ENCODE assay signal across 9 mouse cellular contexts in genomic region chr16:96230411-96230810, GRCm38 (mm10). TPM values are rescaled to one million over a fixed set of nuclear protein-coding genes. Genes with fewer than 3 reads are reported as not detected.
DNase-seq lines count a peak whose midpoint lies in the region; ATAC-seq and TF ChIP-seq lines count a peak whose summit lies in the region.
"Had no signal": no experiment of that assay in that cellular context is flagged by ENCODE, and none has a peak within 500 bp of the region (broad histone marks: within the 10 kb centered on the region; RNA-seq: fewer than 3 reads in every experiment).

No protein-coding gene starts in this region.

- intact Hi-C loops in heart, adult 2 months (cut with DNase I) = loop anchor here (1.0 kb wide), 1 partner anchor 111 kb away; no protein-coding TSS in a partner anchor

- H3K27ac ChIP-seq in heart, adult 2 months = no peak overlapping the region
- H3K27ac ChIP-seq in limb, embryonic 11.5 days (replicated peaks; ENCODE audit: low read depth, low read length) = no peak overlapping the region
- H3K27ac ChIP-seq: stomach, embryonic 15.5 days had no signal

- H3K9ac ChIP-seq in heart, adult 2 months (ENCODE audit: low read depth, low read length) = no peak overlapping the region
- H3K9ac ChIP-seq in limb, embryonic 11.5 days (ENCODE audit: low read length) = no peak overlapping the region
- H3K9ac ChIP-seq: stomach, embryonic 15.5 days had no signal

- no peak overlapping the region for H3K4me2 ChIP-seq in limb, embryonic 11.5 days (ENCODE audit: low read depth, severe bottlenecking)
- H3K4me2 ChIP-seq: stomach, embryonic 15.5 days had no signal

- H3K4me3 ChIP-seq in heart, adult 2 months = no peak overlapping the region
- H3K4me3 ChIP-seq in limb, embryonic 11.5 days (ENCODE audit: low read depth, low read length) = no peak overlapping the region
- H3K4me3 ChIP-seq: stomach, embryonic 15.5 days had no signal

- H3K4me1 ChIP-seq in heart, adult 2 months (ENCODE audit: control insufficient read depth, insufficient read depth, low read length) = no peaks in the 10 kb centered on the region
- H3K4me1 ChIP-seq in limb, embryonic 11.5 days (ENCODE audit: control insufficient read depth, insufficient read depth, low read length) = no peaks in the 10 kb centered on the region
- H3K4me1 ChIP-seq: stomach, embryonic 15.5 days had no signal

- no peak for TF ChIP-seq POLR2A in heart, adult 2 months (IDR thresholded peaks at IDR 0.05; ENCODE audit: insufficient read depth, low read depth, low read length)

- TF ChIP-seq EP300 in heart, adult 2 months (IDR thresholded peaks at IDR 0.05; ENCODE audit: insufficient read depth, low read depth, low read length) = no peak

- peak; percentile 90 for TF ChIP-seq CTCF in heart, adult 2 months (IDR thresholded peaks at IDR 0.05)

- peak; percentile 69 for DNase-seq in A20 (ENCODE audit: low read depth, low spot score)
- peak; percentile 57 for DNase-seq in adrenal gland, adult 8-10 months
- DNase-seq in embryo, embryonic 11 days = peak; percentile 88
- DNase-seq in heart, adult 2 months = peak; percentile 52 to 60
- peak; percentile 87 for DNase-seq in kidney, adult 9 months
- peak; percentile 84 for DNase-seq in limb, embryonic 11.5 days (ENCODE audit: low spot score)
- DNase-seq in natural killer cell, adult 2 months (ENCODE audit: low spot score in 2 of 2) = peak; percentile 58 to 68
- DNase-seq in splenic B cell, adult 2 months (ENCODE audit: low read depth, low spot score) = peak; percentile 74

- no peaks in the 10 kb centered on the region for H3K79me2 ChIP-seq in heart, adult 2 months (replicated peaks; ENCODE audit: control insufficient read depth, insufficient read depth, low read length)

- no peaks in the 10 kb centered on the region; the same call in 1 of the 2 replicates for H3K36me3 ChIP-seq in heart, adult 2 months (ENCODE audit: control insufficient read depth, insufficient read depth, low read length)
- H3K36me3 ChIP-seq in limb, embryonic 11.5 days (ENCODE audit: control insufficient read depth, insufficient read depth, low read length) = no peaks in the 10 kb centered on the region
- no peaks in the 10 kb centered on the region for H3K36me3 ChIP-seq in splenic B cell, adult 2 months (ENCODE audit: control insufficient read depth, insufficient read depth, low read length, poor library complexity, severe bottlenecking)
- H3K36me3 ChIP-seq: stomach, embryonic 15.5 days had no signal

- H3K9me3 ChIP-seq in limb, embryonic 11.5 days (ENCODE audit: control insufficient read depth, low read length) = no peaks in the 10 kb centered on the region
- H3K9me3 ChIP-seq: stomach, embryonic 15.5 days had no signal

- no peak; the same call in 1 of the 2 replicates for ATAC-seq in limb, embryonic 11.5 days (ENCODE audit: insufficient number of reproducible peaks, low FRiP score, low TSS enrichment, low read depth)

- WGBS in heart, adult 2 months = 30% methylated on average over 11 of the region's 11 CpGs
- WGBS in limb, embryonic 11.5 days = 35% methylated on average over 11 of the region's 11 CpGs

- H3K27me3 ChIP-seq in heart, adult 2 months (ENCODE audit: control insufficient read depth, insufficient read depth, low read length) = no peaks in the 10 kb centered on the region
- H3K27me3 ChIP-seq in limb, embryonic 11.5 days (ENCODE audit: control insufficient read depth, insufficient read depth, low read length) = no peaks in the 10 kb centered on the region
- H3K27me3 ChIP-seq in splenic B cell, adult 2 months (ENCODE audit: control insufficient read depth, insufficient read depth, low read length, poor library complexity, severe bottlenecking) = no peaks in the 10 kb centered on the region
- H3K27me3 ChIP-seq: stomach, embryonic 15.5 days had no signal

RNA-seq across cellular contexts. Expression of gene B3galt5, which starts 5.2 kb away (rescaled TPM):
- under 1 TPM; 0.40 to 0.55 (median 0.51) TPM for total RNA-seq in adrenal gland, adult 8-10 months (2022)
- not detected for total RNA-seq in heart, adult 2 months (2021)
- polyA plus RNA-seq in heart, adult 2 months (2012; rRNA removed) = 0.03 TPM in 1 of 2 replicates, not detected in the other
- 0.20 and 0.40 TPM in 2 replicates for polyA plus RNA-seq in limb, embryonic 11.5 days (2014; fragmentation: Nextera tagmentation; extraction: Ambion mirVana)

RNA-seq across cellular contexts. Expression of gene Sh3bgr, which starts 30.2 kb away (rescaled TPM):
- 10 to 100 TPM; 17.2 to 37.2 (median 31.4) TPM for total RNA-seq in adrenal gland, adult 8-10 months (2022)
- total RNA-seq in heart, adult 2 months (2021) = 100 to 1,000 TPM; 298 to 308 TPM
- 313 and 426 TPM in 2 replicates for polyA plus RNA-seq in heart, adult 2 months (2012; rRNA removed)
- 1.5 and 1.9 TPM in 2 replicates for polyA plus RNA-seq in limb, embryonic 11.5 days (2014; fragmentation: Nextera tagmentation; extraction: Ambion mirVana)

RNA-seq across cellular contexts. Expression of gene Lca5l, which starts 38.3 kb away (rescaled TPM):
- total RNA-seq in adrenal gland, adult 8-10 months (2022) = 1 to 10 TPM; 2.0 to 5.5 (median 2.9) TPM
- total RNA-seq in heart, adult 2 months (2021) = under 1 TPM; 0.34 to 0.39 TPM
- 0.37 and 0.38 TPM in 2 replicates for polyA plus RNA-seq in heart, adult 2 months (2012; rRNA removed)
- polyA plus RNA-seq in limb, embryonic 11.5 days (2014; fragmentation: Nextera tagmentation; extraction: Ambion mirVana) = 1.1 and 1.3 TPM in 2 replicates

Comparison
In these comparisons a context has a peak if more than half of its experiments do, and no peak if none do; other contexts are left out.
1. RNA of gene Sh3bgr, which starts 30.2 kb away (total RNA-seq): 298 to 308 TPM in heart, adult 2 months; 17.2 to 37.2 TPM in adrenal gland, adult 8-10 months; every median in the first group is over 4 times any median in the second.
2. Peak in every context shown above with its lines, with median percentiles within 50 percentile points of each other: DNase-seq.